Mouse (Mus musculus): ENCODE measurements around the gene Btbd35f14.
"Not testable (repeated sequence)": the region's sequence is repeated elsewhere in the genome, so short reads cannot be mapped to it uniquely, and the experiment has no call there.

Gene Btbd35f14

GRCm38 (mm10) chrX:33702249-33702648, at the start of gene Btbd35f14:
Gene Btbd35f14 (minus strand): TSS chrX:33702349.
- not testable (repeated sequence) for DNase-seq (ENCODE audit: low spot score)

GRCm38 (mm10) chrX:33656872-33657271, 45.3 kb downstream of the Btbd35f14 start, which contains the start of gene Btbd35f13:
Gene Btbd35f13 (plus strand): TSS chrX:33657172.
- DNase-seq (ENCODE audit: low spot score), result not testable (repeated sequence)
